Mouse (Mus musculus): ENCODE data around the gene Npm1. TPM values are rescaled to one million over a fixed set of nuclear protein-coding genes. Genes with fewer than 3 reads are reported as not detected.

The Npm1 gene
- total RNA-seq (2021), result 100 to 1,000 TPM; 157 to 166 TPM
- long read RNA-seq, experiment 1, transcript Npm1-204 (10 exons, 1,157 nt), result minor isoform, 7 of 118 reads
- long read RNA-seq, experiment 1, transcript Npm1-201 (11 exons, 1,633 nt), result major isoform, 104 of 118 reads
- long read RNA-seq, experiment 1, partial matches to known transcripts, result 2 of 118 reads
- long read RNA-seq, experiment 1, other reads (novel, unspliced or antisense), result 5 of 118 reads
- long read RNA-seq, experiment 2, transcript Npm1-204 (10 exons, 1,157 nt), result minor isoform, 7 of 80 reads
- long read RNA-seq, experiment 2, transcript Npm1-201 (11 exons, 1,633 nt), result major isoform, 68 of 80 reads
- long read RNA-seq, experiment 2, partial matches to known transcripts, result 2 of 80 reads
- long read RNA-seq, experiment 2, other reads (novel, unspliced or antisense), result 2 of 80 reads

GRCm38 (mm10) chr11:33162998-33163506 lies at the start of gene Npm1:
Gene Npm1 (minus strand): TSS chr11:33163206.
- peak; percentile 99 to 100 for DNase-seq (ENCODE audit: low spot score in 2 of 2)
- intact Hi-C loops (cut with DNase I), result no loop called here

- intact Hi-C loops (cut with DNase I), result no loop called here
- no peak for DNase-seq (ENCODE audit: low spot score in 2 of 2)
Measured at GRCm38 (mm10) chr11:33207411-33207810, 44.4 kb upstream of the Npm1 start.

GRCm38 (mm10) chr11:33204966-33205365 lies 42.0 kb upstream of the Npm1 start:
- intact Hi-C loops (cut with DNase I), result no loop called here
- DNase-seq (ENCODE audit: low spot score in 2 of 2), result no peak

- intact Hi-C loops (cut with DNase I), result no loop called here
- DNase-seq (ENCODE audit: low spot score in 2 of 2), result no peak
Measured at GRCm38 (mm10) chr11:33204329-33204705, 41.3 kb upstream of the Npm1 start.

- peak in 1 of 2 experiments; percentile 9 for DNase-seq (ENCODE audit: low spot score in 2 of 2)
- intact Hi-C loops (cut with DNase I), result no loop called here
Measured at GRCm38 (mm10) chr11:33203383-33204328, 40.6 kb upstream of the Npm1 start, which contains the start of gene Tlx3. Gene Tlx3 (minus strand): TSS chr11:33203589.

- intact Hi-C loops (cut with DNase I), result no loop called here
- no peak for DNase-seq (ENCODE audit: low spot score in 2 of 2)
Measured at GRCm38 (mm10) chr11:33202972-33203371, 40.0 kb upstream of the Npm1 start.

- intact Hi-C loops (cut with DNase I), result no loop called here
- DNase-seq (ENCODE audit: low spot score in 2 of 2), result no peak
Measured at GRCm38 (mm10) chr11:33202296-33202695, 39.3 kb upstream of the Npm1 start.

GRCm38 (mm10) chr11:33201626-33202010 lies 38.6 kb upstream of the Npm1 start:
- intact Hi-C loops (cut with DNase I), result no loop called here
- DNase-seq (ENCODE audit: low spot score in 2 of 2), result no peak

GRCm38 (mm10) chr11:33200764-33201625 lies 38.0 kb upstream of the Npm1 start:
- intact Hi-C loops (cut with DNase I), result no loop called here
- no peak for DNase-seq (ENCODE audit: low spot score in 2 of 2)

GRCm38 (mm10) chr11:33199906-33200763 lies 37.1 kb upstream of the Npm1 start:
- DNase-seq (ENCODE audit: low spot score in 2 of 2), result no peak
- intact Hi-C loops (cut with DNase I), result no loop called here

GRCm38 (mm10) chr11:33199117-33199514 lies 36.1 kb upstream of the Npm1 start:
- no peak for DNase-seq (ENCODE audit: low spot score in 2 of 2)
- intact Hi-C loops (cut with DNase I), result no loop called here

GRCm38 (mm10) chr11:33198351-33199116 lies 35.5 kb upstream of the Npm1 start:
- intact Hi-C loops (cut with DNase I), result no loop called here
- no peak for DNase-seq (ENCODE audit: low spot score in 2 of 2)

- no peak for DNase-seq (ENCODE audit: low spot score in 2 of 2)
- intact Hi-C loops (cut with DNase I), result no loop called here
Measured at GRCm38 (mm10) chr11:33197673-33198072, 34.7 kb upstream of the Npm1 start.

- no peak for DNase-seq (ENCODE audit: low spot score in 2 of 2)
- intact Hi-C loops (cut with DNase I), result no loop called here
Measured at GRCm38 (mm10) chr11:33197133-33197514, 34.1 kb upstream of the Npm1 start.

GRCm38 (mm10) chr11:33196447-33197132 lies 33.6 kb upstream of the Npm1 start:
- intact Hi-C loops (cut with DNase I), result no loop called here
- DNase-seq (ENCODE audit: low spot score in 2 of 2), result no peak

GRCm38 (mm10) chr11:33195531-33196446 lies 32.8 kb upstream of the Npm1 start:
- DNase-seq (ENCODE audit: low spot score in 2 of 2), result no peak

More at GRCm38 (mm10) chr11:33195531-33196446, 32.8 kb upstream of the Npm1 start:
- intact Hi-C loops (cut with DNase I), result no loop called here
